Mouse (Mus musculus) large intestine, adult 2 months (tissue): ENCODE measurements around the gene Rp9. TPM values are rescaled to one million over a fixed set of nuclear protein-coding genes. Genes with fewer than 3 reads are reported as not detected.

Experiments
- DNase-seq: peaks from one replicate; pipeline ENCODE4 v3.0.0-alpha.2; 2012; ENCODE audit warnings: low read depth, low spot score
- WGBS: fragments of 180-500 bp; shearing (Covaris S2); methylation state at CpG from one replicate; pipeline ENCODE4 v1.1.7; 2018; 5-methylcytosine and 5-hydroxymethylcytosine counted together
- polyA plus RNA-seq: library from polyadenylated mRNA; depleted of rRNA; stranded (reverse); fragments of >200 nt; gene quantifications from 2 replicates; pipeline ENCODE4 v1.2.3, GENCODE M21; 2012; rRNA removed

Gene Rp9
- polyA plus RNA-seq, 1 experiment = 40.7 TPM

GRCm38 (mm10) chr9:22389021-22389476, 80.5 kb downstream of the Rp9 start, which contains the start of gene Anln:
TSS of gene Anln (minus strand) at chr9:22389188.
- under 1% methylated on average over 44 of the region's 44 CpGs for WGBS
- DNase-seq = peak; percentile 73

DNA sequence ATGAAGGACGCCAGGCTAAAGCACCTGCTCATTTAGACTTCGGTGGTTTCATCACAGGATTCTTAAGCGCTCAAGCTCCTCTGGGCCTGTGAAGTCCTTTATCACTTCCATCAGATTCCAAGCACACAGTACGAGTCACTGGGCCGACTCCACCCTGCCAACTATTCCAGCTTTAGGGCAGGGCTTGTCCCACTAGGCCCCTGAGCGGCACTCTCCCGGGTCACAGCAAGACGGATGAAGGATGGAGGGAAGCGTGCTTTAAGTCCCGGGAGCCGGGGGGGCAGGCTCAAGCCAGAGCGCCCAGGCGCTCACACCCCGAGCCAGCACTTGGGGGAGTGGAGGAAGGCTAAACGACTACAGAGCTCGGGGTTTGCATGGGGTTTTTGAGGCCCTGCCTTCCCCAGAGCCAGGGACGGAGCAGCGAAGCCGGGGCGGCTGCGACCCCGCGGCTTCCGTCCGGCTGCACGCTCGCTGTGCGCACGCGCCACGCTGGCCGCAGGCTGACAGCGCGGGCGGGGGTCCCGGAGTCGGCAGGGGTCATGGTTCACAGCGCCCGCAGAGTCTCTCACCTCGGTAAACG, 81.1 kb downstream of the Rp9 start:
- WGBS = under 1% methylated on average over 41 of the region's 41 CpGs
- DNase-seq = no peak

- 11% methylated on average over 6 of the region's 6 CpGs for WGBS
- DNase-seq = no peak
These were observed 81.6 kb downstream of the Rp9 start for GRCm38 (mm10) chr9:22387901-22388300.

- no peak for DNase-seq
- 53% methylated on average over 2 of the region's 2 CpGs for WGBS
These were observed 83.7 kb downstream of the Rp9 start for GRCm38 (mm10) chr9:22385890-22386289.

DNA sequence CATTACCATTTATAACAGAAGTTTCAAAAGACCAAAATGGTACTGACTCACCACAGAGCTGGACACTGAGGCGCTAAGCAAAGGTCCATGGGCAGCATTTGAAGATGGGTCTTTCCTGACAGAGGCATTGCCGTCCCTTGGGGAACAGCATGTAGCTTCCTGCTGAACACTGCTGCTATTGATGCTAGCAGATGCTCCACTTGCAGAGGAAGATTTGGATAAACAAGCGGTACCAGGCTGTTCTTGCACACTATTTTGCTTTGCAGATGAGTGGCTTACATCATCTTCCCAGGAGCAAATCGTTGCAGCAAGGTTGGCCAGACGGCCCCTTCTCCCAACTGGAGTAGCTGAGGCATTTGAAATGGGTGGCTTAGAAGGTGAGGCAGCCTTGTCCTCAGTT, 93.5 kb downstream of the Rp9 start:
- no peak for DNase-seq
- 88% methylated on average over 5 of the region's 5 CpGs for WGBS

DNA sequence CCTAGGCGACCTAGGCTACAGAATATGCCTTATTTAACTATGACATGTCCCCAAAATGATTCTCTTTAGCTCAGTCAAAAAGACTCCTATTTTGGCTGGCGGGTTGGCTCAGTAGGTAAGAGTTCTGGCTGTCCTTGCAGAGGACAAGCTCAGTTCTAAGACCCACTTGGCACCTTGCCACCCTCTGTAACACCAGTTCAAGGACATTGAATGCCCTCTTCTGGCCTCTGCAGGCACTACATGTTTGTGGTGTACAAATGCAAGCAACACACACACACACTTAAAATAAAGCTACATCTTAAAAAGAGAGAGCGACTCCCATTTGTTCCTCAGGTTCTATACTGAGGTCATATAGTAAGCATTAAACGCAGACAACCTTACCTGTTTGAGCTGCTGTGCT, 96.8 kb downstream of the Rp9 start:
- WGBS = 97% methylated on average over 4 of the region's 4 CpGs
- DNase-seq = no peak

DNA sequence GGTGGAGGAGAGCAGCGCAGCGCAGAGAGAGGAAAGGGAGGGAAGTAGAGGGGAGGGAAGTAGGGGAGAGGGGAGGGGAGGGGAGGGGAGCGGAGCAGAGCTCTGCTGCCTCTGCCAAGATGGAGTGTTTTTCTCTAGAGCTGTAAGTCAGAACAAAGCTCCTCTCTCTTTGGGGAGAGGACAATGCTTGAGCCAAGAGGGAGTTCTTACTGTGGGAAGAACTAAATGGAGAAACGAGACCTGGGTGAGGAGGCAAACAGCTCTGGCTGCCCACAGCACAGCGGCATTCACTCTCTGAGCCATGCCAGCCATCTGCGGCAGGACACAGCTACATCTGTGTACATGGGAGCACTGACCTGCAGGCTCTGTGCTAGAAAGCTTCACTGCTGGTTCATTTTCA, 101.5 kb downstream of the Rp9 start:
- DNase-seq = no peak
- WGBS = 78% methylated on average over 6 of the region's 6 CpGs

DNA sequence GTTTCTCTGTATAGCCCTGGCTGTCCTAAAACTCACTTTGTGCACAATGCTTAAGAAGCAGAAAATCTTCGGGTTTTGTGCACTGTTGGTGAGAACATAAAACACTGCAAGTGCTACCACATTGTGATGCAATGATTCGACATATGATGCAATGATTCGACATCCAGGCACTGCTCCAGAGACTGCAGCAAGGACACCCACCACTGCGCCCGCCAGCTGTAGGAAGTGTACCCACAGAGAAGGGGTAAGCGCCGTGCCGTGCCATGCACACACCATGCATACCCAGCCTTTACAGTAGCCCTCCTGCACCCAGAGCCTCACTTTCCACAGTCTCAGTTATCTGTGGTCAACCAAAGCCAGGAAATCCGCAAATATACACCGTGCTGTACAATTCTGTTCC, 102.9 kb downstream of the Rp9 start:
- 89% methylated on average over 10 of the region's 10 CpGs for WGBS

DNA sequence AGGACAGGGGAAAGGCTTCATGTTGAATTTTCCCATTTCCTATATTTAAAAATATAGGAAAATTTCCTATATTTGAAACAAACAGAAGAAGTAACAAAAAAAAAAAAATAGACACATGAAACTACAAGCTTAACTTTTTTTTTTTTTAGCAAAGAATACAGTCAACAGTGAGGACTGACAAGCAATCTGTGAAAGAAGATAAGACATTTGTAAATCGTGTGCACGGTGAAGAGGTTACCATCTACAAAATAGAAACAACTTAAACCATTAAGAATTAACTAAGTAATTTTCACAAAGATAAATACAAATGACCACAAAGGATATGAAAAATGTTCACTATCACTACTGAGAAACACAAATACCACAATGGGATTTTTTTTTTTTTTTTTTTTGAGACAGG, 103.3 kb downstream of the Rp9 start:
- WGBS = 96% methylated on average over 2 of the region's 2 CpGs
- no peak for DNase-seq

More for the DNA sequence above, 102.9 kb downstream of the Rp9 start:
- DNase-seq = no peak

Other genes starting within 250 kb of the Rp9 start
- gene Zfp809, start 244.0 kb downstream of the Rp9 start, polyA plus RNA-seq = 5.8 and 11.2 TPM in 2 replicates
- gene Zfp599, start 209.8 kb downstream of the Rp9 start, polyA plus RNA-seq = 0.57 and 0.67 TPM in 2 replicates
- gene Zfp810, start 162.1 kb downstream of the Rp9 start, polyA plus RNA-seq = 2.8 and 4.9 TPM in 2 replicates
- gene Anln, start 80.6 kb downstream of the Rp9 start, polyA plus RNA-seq = 3.4 and 3.8 TPM in 2 replicates
- 0.26 and 0.66 TPM in 2 replicates for gene 9530077C05Rik, start 58.2 kb downstream of the Rp9 start, polyA plus RNA-seq
- not detected in 2 replicates for gene Gm17545, start 15.5 kb downstream of the Rp9 start, polyA plus RNA-seq
- gene Bbs9, start 6.0 kb upstream of the Rp9 start, polyA plus RNA-seq = 4.2 and 4.8 TPM in 2 replicates